Mouse (Mus musculus) heart, adult 2 months (tissue): ENCODE data around the gene Ndufaf8.

Experiments used
- CTCF ChIP-seq: fragments of 200-600 bp; IDR thresholded peaks from 2 replicates; pipeline ENCODE4 v1.8.1; 2022; ENCODE audit warnings: antibody characterized with exemption, mild to moderate bottlenecking, moderate library complexity
- EP300 ChIP-seq: fragments of 200-500 bp; IDR thresholded peaks from 2 replicates; pipeline ENCODE4 v1.6.1; 2011; ENCODE audit warnings: low read depth, low read length, control low read depth; ENCODE audit not compliant: insufficient read depth
- POLR2A ChIP-seq: fragments of 200-500 bp; IDR thresholded peaks from 2 replicates; pipeline ENCODE4 v1.6.1; 2011; ENCODE audit warnings: mild to moderate bottlenecking, low read depth, low read length, control low read depth; ENCODE audit not compliant: insufficient read depth

DNA sequence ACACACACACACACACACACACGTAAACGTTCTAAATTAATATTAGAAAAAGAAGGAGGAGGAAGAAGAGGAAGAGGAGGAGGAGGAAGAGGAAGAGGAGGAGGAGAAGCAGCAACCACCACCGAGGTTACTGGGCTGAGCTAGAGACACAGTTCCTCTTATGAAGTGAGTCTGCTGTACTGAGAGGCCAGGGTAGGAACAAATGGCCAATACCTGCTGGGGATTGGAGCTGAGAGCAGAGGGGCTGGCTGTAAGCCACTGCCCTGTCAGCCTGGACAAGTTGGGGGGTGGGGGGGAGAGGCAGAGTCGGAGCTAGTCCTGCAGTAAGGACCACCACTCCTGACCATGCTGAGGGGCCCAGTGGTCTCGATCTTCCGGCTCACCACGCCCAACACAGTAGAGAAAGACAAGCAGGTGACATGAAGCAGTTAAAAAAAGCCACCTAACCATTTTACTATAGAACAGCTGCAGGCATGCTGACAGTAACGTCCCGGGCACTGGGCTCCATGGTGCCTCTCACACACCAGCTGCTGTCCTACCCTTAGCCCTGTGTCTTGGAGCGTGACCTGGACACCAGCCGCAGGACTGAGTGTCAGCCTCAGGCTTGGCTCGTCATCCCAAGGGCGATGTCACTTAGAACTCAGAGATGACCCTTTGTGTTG is 34.6 kb upstream of the Ndufaf8 start:
- TF ChIP-seq CTCF = no peak
- TF ChIP-seq EP300 = no peak
- TF ChIP-seq POLR2A = no peak
